Mouse (Mus musculus) lung, adult 2 months (tissue): ENCODE data around the gene 4921536K21Rik. TPM values are rescaled to one million over a fixed set of nuclear protein-coding genes. Genes with fewer than 3 reads are reported as not detected.
A peak's percentile ranks its signal among the peaks of the same experiment; 100 is the strongest.

ENCODE experiments used
- DNase-seq: peaks from one replicate; pipeline ENCODE4 v3.0.0; 2022
- H3K4me1 ChIP-seq: fragments of 200-500 bp; 2 replicates; pipeline ENCODE4 v1.6.1; 2011; ENCODE audit warnings: low read length; ENCODE audit not compliant: control insufficient read depth, insufficient read depth
- H3K4me3 ChIP-seq: fragments of 200-500 bp; replicated peaks from 2 replicates; pipeline ENCODE3; 2011; ENCODE audit warnings: low read depth, mild to moderate bottlenecking, control low read depth, low read length; ENCODE audit errors: extremely low read depth
- CTCF ChIP-seq: fragments of 200-500 bp; IDR thresholded peaks from 2 replicates; pipeline ENCODE4 v1.5.1; 2011; ENCODE audit warnings: mild to moderate bottlenecking, low read length, control low read depth; ENCODE audit not compliant: insufficient read depth
- POLR2A ChIP-seq: fragments of 200-500 bp; IDR thresholded peaks from 2 replicates; pipeline ENCODE4 v1.6.1; 2011; ENCODE audit warnings: low read depth, mild to moderate bottlenecking, control low read depth, low read length, borderline replicate concordance; ENCODE audit errors: extremely low read depth
- WGBS: fragments of 180-500 bp; shearing (Covaris S2); methylation state at CpG from one replicate; pipeline ENCODE4 v1.1.7; 2018; 5-methylcytosine and 5-hydroxymethylcytosine counted together
- polyA plus RNA-seq: library from polyadenylated mRNA; depleted of rRNA; stranded (reverse); fragments of >200 nt; gene quantifications from 2 replicates; pipeline ENCODE4 v1.2.3, GENCODE M21; 2012

Gene 4921536K21Rik
- polyA plus RNA-seq, 1 experiment: 0.70 TPM

DNA sequence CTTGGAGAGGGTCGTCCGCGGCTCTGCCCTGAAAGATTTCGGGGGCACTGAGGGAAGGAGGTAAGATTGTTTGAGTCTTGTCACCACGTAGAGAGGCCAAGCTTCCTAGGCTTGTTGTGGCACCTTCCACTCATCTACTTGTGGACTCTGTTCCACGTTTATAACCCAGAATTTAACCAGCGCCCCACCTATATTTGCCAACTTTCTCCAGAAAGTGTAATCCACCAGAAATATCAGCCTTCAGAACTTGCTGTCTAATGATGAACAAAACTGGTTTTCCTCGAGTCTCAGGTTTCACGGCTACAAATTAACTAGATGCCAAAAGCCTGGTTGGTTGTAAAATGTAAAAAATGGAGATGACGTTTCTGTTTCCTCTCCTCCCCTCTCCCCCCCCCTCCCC lies 560 bp upstream of the 4921536K21Rik start:
- TF ChIP-seq CTCF: no peak
- 0 out of 2 replicates have a peak, but pooled peaks cover 2% of the 10 kb centered on the region for H3K4me1 ChIP-seq
- DNase-seq: no peak
- H3K4me3 ChIP-seq: peak overlapping the region; percentile 68
- WGBS: 2% methylated on average over 10 of the region's 10 CpGs

DNA sequence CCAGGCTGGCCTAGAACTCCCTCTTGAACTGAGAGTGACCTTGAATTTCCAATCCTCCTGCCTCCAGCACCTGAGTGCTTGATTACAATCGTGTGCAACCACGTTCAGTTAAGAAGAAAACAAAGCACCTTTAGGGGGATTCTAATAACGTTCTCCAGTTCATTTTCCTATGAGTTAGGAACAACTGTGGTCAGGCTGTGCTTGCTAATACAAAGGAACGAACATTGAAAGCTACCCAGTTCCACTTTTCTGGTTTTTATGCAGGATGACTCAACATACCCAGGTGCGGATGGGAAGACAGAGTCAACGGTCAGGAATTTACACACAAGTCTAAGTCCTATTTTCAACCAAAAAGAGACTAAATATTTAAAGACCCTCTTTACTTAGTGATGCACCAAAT lies 928 bp downstream of the 4921536K21Rik start:
- TF ChIP-seq CTCF (no peak), POLR2A (no peak)
- 80% methylated on average over 6 of the region's 6 CpGs for WGBS
- Histone ChIP-seq H3K4me3 (no peak overlapping the region), H3K4me1 (no peaks in the 10 kb centered on the region)
- DNase-seq: no peak

- TF ChIP-seq CTCF: no peak
- TF ChIP-seq POLR2A: no peak
- 67% methylated on average over 5 of the region's 5 CpGs for WGBS
- H3K4me3 ChIP-seq: no peak overlapping the region
- no peak for DNase-seq
- no peaks in the 10 kb centered on the region for H3K4me1 ChIP-seq
These were observed 7.6 kb downstream of the 4921536K21Rik start for GRCm38 (mm10) chr11:3887331-3887730.

DNA sequence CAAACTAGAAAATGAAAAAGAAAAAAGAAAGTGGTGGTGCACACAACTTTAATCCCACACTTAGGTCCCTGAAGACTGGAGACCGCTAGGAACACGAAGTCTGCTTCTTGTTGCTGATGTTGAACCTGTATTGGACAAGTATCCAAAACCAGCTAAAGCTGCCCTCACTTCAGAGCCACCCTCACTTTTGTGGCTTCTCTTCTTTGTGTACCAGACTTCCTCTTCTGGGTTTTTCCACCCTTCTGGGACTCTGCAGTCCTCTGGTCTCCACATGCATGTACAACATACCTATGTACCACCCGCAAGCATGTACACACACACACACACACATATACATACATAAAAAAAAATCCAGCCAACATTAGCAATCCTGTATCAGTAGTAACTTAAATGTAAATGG lies 11.2 kb downstream of the 4921536K21Rik start:
- 81% methylated on average over 3 of the region's 3 CpGs for WGBS
- TF ChIP-seq POLR2A: no peak
- no peak for TF ChIP-seq CTCF

DNA sequence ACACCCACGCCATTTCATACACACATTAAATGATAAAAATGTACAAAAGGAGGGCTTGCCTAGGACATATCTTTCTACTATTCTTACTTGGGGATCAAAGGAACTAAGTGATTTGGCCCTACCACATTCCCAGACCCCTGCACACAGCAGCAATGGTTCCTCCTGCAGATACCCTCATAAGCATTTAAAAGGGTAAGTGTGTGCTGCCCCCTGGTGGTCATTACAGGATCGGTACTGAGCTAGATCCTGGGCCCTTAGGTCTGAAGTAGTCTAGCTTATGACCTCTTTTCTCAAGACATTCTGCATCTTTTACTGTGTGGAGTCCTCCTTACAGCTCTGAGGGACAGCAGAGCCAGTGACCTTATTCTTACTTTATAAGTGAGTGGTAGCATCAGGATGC lies 15.1 kb downstream of the 4921536K21Rik start:
- WGBS: 40% methylated on average over 2 of the region's 2 CpGs
- TF ChIP-seq POLR2A (no peak), CTCF (peak; percentile 57)
- no peaks in the 10 kb centered on the region for H3K4me1 ChIP-seq
- H3K4me3 ChIP-seq: no peak overlapping the region
- peak; percentile 71 for DNase-seq

More for the DNA sequence above, 11.2 kb downstream of the 4921536K21Rik start:
- no peak for DNase-seq
- Histone ChIP-seq H3K4me3 (no peak overlapping the region), H3K4me1 (no peaks in the 10 kb centered on the region)

- no peak for DNase-seq
- Histone ChIP-seq H3K4me1 (no peaks in the 10 kb centered on the region), H3K4me3 (no peak overlapping the region)
- WGBS: 59% methylated on average over 7 of the region's 7 CpGs
- TF ChIP-seq CTCF (no peak), POLR2A (no peak)
These were observed 16.2 kb downstream of the 4921536K21Rik start for GRCm38 (mm10) chr11:3878660-3879059.

DNA sequence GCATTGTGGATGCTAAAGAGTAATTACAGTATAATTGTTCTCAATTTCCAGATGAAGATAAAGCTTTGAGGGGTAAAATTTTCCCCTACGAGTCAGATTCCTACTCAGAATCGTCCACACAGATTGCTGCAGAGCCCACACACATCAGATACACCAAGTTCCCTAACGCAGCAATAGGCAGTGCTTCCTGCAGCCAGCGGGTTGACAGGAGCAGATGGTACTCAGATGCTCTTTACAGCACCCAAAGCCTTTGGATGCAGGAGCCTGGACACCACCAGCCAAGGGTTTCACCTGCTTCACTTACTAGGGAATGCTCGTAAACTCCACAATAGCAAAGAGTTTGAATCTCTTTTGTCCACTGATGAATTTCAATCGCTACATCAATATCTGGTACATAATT lies 18.5 kb downstream of the 4921536K21Rik start:
- Histone ChIP-seq H3K4me3 (no peak overlapping the region), H3K4me1 (no peaks in the 10 kb centered on the region)
- 80% methylated on average over 6 of the region's 6 CpGs for WGBS
- DNase-seq: no peak
- TF ChIP-seq POLR2A (no peak), CTCF (no peak)

DNA sequence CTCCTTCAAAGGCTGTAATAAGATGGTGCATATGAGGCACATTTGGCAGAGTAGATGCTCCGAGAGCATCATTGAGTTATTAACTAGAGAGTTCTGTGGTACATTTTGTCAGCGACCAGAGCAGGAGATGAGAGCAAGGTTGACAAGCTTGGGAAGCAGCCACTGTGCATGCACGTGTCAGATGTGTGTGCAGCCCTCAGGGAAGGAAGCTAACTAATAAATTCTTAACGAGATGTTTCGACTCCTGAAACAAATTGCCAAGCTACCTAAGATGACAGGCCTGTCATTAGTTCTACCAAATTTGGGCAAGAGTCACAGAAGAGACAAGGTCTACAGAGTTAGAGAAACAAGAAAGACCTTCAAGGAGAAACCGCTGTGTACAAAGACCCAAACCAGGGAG lies 30.6 kb downstream of the 4921536K21Rik start:
- no peak overlapping the region for H3K4me3 ChIP-seq
- WGBS: 35% methylated on average over 6 of the region's 6 CpGs
- TF ChIP-seq CTCF: no peak
- no peak for TF ChIP-seq POLR2A
- H3K4me1 ChIP-seq: no peaks in the 10 kb centered on the region; the same call in 1 of the 2 replicates
- DNase-seq: no peak

DNA sequence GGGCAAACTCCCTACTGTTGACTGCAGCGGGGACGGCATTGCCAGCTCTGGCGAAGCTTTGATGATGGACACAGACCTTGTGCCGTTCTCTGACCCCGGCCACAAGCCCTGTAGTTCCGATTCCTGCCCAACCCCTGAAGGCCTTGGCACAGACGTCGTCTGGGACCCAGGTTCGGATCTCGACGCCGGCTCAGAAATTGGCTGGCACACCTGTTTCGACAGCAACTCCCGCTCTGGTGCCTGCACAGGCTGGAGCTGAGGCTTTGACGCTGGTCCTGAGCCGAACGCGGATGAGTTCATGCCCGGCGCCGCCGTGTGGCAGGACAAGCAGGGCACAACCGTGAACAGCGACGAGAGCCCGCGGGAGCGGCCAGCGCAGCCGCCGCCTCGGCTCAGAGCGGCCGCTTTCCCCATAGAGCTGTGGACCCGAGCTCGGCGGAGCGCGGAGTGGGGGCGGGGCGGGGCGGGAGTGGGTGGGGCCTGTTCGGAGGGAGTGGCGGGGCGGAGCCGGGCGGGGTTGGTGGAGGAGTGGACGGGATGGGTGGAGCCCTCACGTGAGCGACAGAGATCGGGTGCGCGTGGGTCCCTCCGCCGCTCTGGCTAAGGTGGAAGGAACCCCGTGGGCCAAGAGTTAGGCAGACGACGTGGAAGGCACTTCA lies 31.3 kb downstream of the 4921536K21Rik start, which contains the start of gene Osbp2:
Gene Osbp2 (minus strand): TSS at position 450 of the 659 bp plus-strand sequence.
- Histone ChIP-seq H3K4me1 (no peaks in the 10 kb centered on the region; the same call in 1 of the 2 replicates), H3K4me3 (peak within 1 kb of the TSS; percentile 65)
- peak; percentile 49 for DNase-seq
- 4% methylated on average over 53 of the region's 58 CpGs for WGBS
- TF ChIP-seq CTCF (no peak), POLR2A (peak; percentile 42; the same call in 1 of the 2 replicates)

GRCm38 (mm10) chr11:3862661-3863453 lies 32.0 kb downstream of the 4921536K21Rik start:
- TF ChIP-seq POLR2A (no peak), CTCF (no peak)

More at GRCm38 (mm10) chr11:3862661-3863453, 32.0 kb downstream of the 4921536K21Rik start:
- Histone ChIP-seq H3K4me3 (peak overlapping the region; percentile 33), H3K4me1 (no peaks in the 10 kb centered on the region; the same call in 1 of the 2 replicates)
- 70% methylated on average over 19 of the region's 19 CpGs for WGBS
- DNase-seq: no peak
